Mouse (Mus musculus) liver, embryonic 16.5 days (tissue): Measurements from ENCODE around the gene Fam20a. TPM values are rescaled to one million over a fixed set of nuclear protein-coding genes. Genes with fewer than 3 reads are reported as not detected.

Experiments
- ATAC-seq: fragments of 200-750 bp; cut with Nextera tagmentation; 2 replicates; pipeline ENCODE4 v1.8.0; 2017; ENCODE audit warnings: low read depth, mild to moderate bottlenecking, moderate number of reproducible peaks, moderate library complexity
- H3K27ac ChIP-seq: fragments of 300-500 bp; sonication (generic); 2 replicates; pipeline ENCODE4 v1.5.1; 2014; ENCODE audit warnings: mild to moderate bottlenecking, low read length
- H3K27me3 ChIP-seq: fragments of 300-500 bp; sonication (generic); 2 replicates; pipeline ENCODE4 v1.6.1; 2014; ENCODE audit warnings: low read depth, low read length, mixed read lengths; ENCODE audit not compliant: control insufficient read depth, insufficient read depth
- H3K36me3 ChIP-seq: fragments of 300-500 bp; sonication (generic); 2 replicates; pipeline ENCODE4 v1.6.1; 2014; ENCODE audit warnings: mild to moderate bottlenecking; ENCODE audit not compliant: control insufficient read depth, insufficient read depth
- H3K4me1 ChIP-seq: fragments of 300-500 bp; sonication (generic); 2 replicates; pipeline ENCODE4 v1.6.1; 2014; ENCODE audit warnings: low read depth, low read length, mixed read lengths; ENCODE audit not compliant: control insufficient read depth
- H3K4me2 ChIP-seq: fragments of 300-500 bp; sonication (generic); 2 replicates; pipeline ENCODE4 v1.6.1; 2014; ENCODE audit warnings: low read depth, low read length, mixed read lengths
- H3K4me3 ChIP-seq: fragments of 300-500 bp; sonication (generic); 2 replicates; pipeline ENCODE4 v1.5.1; 2014; ENCODE audit warnings: low read depth, mild to moderate bottlenecking, low read length
- H3K9ac ChIP-seq: fragments of 300-500 bp; sonication (generic); 2 replicates; pipeline ENCODE4 v1.6.1; 2014; ENCODE audit warnings: low read depth, low read length
- H3K9me3 ChIP-seq: fragments of 300-500 bp; sonication (generic); replicated peaks from 2 replicates; pipeline ENCODE4 v1.6.1; 2016; ENCODE audit warnings: low read length; ENCODE audit not compliant: control insufficient read depth
- WGBS: fragments of 180-500 bp; shearing (Covaris S2); extraction: QIAGEN DNeasy Blood & Tissue Kit; methylation state at CpG from one replicate; pipeline ENCODE4 v1.1.7; 2014; ENCODE audit not compliant: insufficient replicate concordance; 5-methylcytosine and 5-hydroxymethylcytosine counted together
- polyA plus RNA-seq: library from polyadenylated mRNA; unstranded; fragments of >200 nt; fragmentation: Nextera tagmentation; extraction: Ambion mirVana; gene quantifications from 2 replicates; pipeline ENCODE4 v1.2.1, GENCODE M21; 2015

Gene Fam20a
- polyA plus RNA-seq, 1 experiment from 2014 or later, result 10.3 TPM

GRCm38 (mm10) chr11:109707442-109707841 is 14.6 kb downstream of the Fam20a start:
- ATAC-seq, result no peak
- Histone ChIP-seq H3K4me1 (peaks cover 2% of the 10 kb centered on the region; the same call in 1 of the 2 replicates), H3K4me2 (no peak overlapping the region), H3K9me3 (no peaks in the 10 kb centered on the region), H3K36me3 (no peaks in the 10 kb centered on the region), H3K27ac (no peak overlapping the region), H3K4me3 (no peak overlapping the region), H3K9ac (no peak overlapping the region), H3K27me3 (no peaks in the 10 kb centered on the region)
- 55% methylated on average over 3 of the region's 3 CpGs for WGBS

- Histone ChIP-seq H3K9me3 (no peaks in the 10 kb centered on the region), H3K4me2 (no peak overlapping the region), H3K9ac (no peak overlapping the region), H3K27me3 (no peaks in the 10 kb centered on the region), H3K36me3 (no peaks in the 10 kb centered on the region), H3K4me1 (peaks cover 2% of the 10 kb centered on the region; the same call in 1 of the 2 replicates), H3K4me3 (no peak overlapping the region), H3K27ac (no peak overlapping the region)
- no peak for ATAC-seq
- 48% methylated on average over 4 of the region's 4 CpGs for WGBS
Observed at GRCm38 (mm10) chr11:109706586-109706985, 15.5 kb downstream of the Fam20a start.

- peaks cover 2% of the 10 kb centered on the region; the same call in 1 of the 2 replicates for H3K4me1 ChIP-seq
- H3K9ac ChIP-seq, result no peak overlapping the region
- 0 out of 2 replicates have a peak overlapping the region, but pooled peaks have one; percentile 21 for H3K4me2 ChIP-seq
Observed at GRCm38 (mm10) chr11:109706055-109706412, 16.0 kb downstream of the Fam20a start.

GRCm38 (mm10) chr11:109705336-109706054 is 16.6 kb downstream of the Fam20a start:
- 51% methylated on average over 9 of the region's 9 CpGs for WGBS
- Histone ChIP-seq H3K4me1 (peaks cover 2% of the 10 kb centered on the region; the same call in 1 of the 2 replicates), H3K4me3 (no peak overlapping the region), H3K27ac (peak overlapping the region; percentile 59), H3K9ac (no peak overlapping the region), H3K27me3 (no peaks in the 10 kb centered on the region), H3K4me2 (0 out of 2 replicates have a peak overlapping the region, but pooled peaks have one; percentile 21), H3K9me3 (no peaks in the 10 kb centered on the region), H3K36me3 (no peaks in the 10 kb centered on the region)
- ATAC-seq, result peak; percentile 83

More at GRCm38 (mm10) chr11:109706055-109706412, 16.0 kb downstream of the Fam20a start:
- Histone ChIP-seq H3K27ac (peak overlapping the region; percentile 59), H3K27me3 (no peaks in the 10 kb centered on the region), H3K4me3 (no peak overlapping the region), H3K9me3 (no peaks in the 10 kb centered on the region), H3K36me3 (no peaks in the 10 kb centered on the region)
- 49% methylated on average over 9 of the region's 9 CpGs for WGBS
- peak; percentile 93 for ATAC-seq

GRCm38 (mm10) chr11:109704311-109705205 is 17.5 kb downstream of the Fam20a start:
- ATAC-seq, result no peak
- Histone ChIP-seq H3K4me1 (peaks cover 2% of the 10 kb centered on the region; the same call in 1 of the 2 replicates), H3K9ac (no peak overlapping the region), H3K27ac (peak overlapping the region; percentile 59; the same call in 1 of the 2 replicates), H3K9me3 (no peaks in the 10 kb centered on the region), H3K36me3 (no peaks in the 10 kb centered on the region), H3K4me2 (no peak overlapping the region), H3K27me3 (no peaks in the 10 kb centered on the region), H3K4me3 (no peak overlapping the region)
- WGBS, result 78% methylated on average over 22 of the region's 22 CpGs

- Histone ChIP-seq H3K9ac (no peak overlapping the region), H3K27ac (no peak overlapping the region), H3K4me3 (no peak overlapping the region), H3K4me1 (peaks cover 2% of the 10 kb centered on the region; the same call in 1 of the 2 replicates), H3K9me3 (no peaks in the 10 kb centered on the region), H3K4me2 (no peak overlapping the region), H3K27me3 (no peaks in the 10 kb centered on the region), H3K36me3 (no peaks in the 10 kb centered on the region)
- ATAC-seq, result no peak
- 64% methylated on average over 9 of the region's 9 CpGs for WGBS
Observed at GRCm38 (mm10) chr11:109703845-109704244, 18.2 kb downstream of the Fam20a start.

GRCm38 (mm10) chr11:109702031-109702815 is 19.9 kb downstream of the Fam20a start:
- ATAC-seq, result no peak
- WGBS, result 50% methylated on average over 10 of the region's 10 CpGs
- no peak overlapping the region for H3K9ac ChIP-seq
- peak overlapping the region; percentile 10; the same call in 1 of the 2 replicates for H3K4me2 ChIP-seq
- H3K4me1 ChIP-seq, result peaks cover 2% of the 10 kb centered on the region; the same call in 1 of the 2 replicates
- no peaks in the 10 kb centered on the region for H3K36me3 ChIP-seq
- H3K27ac ChIP-seq, result peak overlapping the region; percentile 72
- H3K4me3 ChIP-seq, result no peak overlapping the region
- H3K27me3 ChIP-seq, result no peaks in the 10 kb centered on the region
- no peaks in the 10 kb centered on the region for H3K9me3 ChIP-seq

GRCm38 (mm10) chr11:109700761-109701160 is 21.3 kb downstream of the Fam20a start:
- Histone ChIP-seq H3K4me2 (no peak overlapping the region), H3K27me3 (no peaks in the 10 kb centered on the region), H3K4me3 (no peak overlapping the region), H3K4me1 (no peaks in the 10 kb centered on the region), H3K9ac (no peak overlapping the region), H3K36me3 (no peaks in the 10 kb centered on the region), H3K9me3 (no peaks in the 10 kb centered on the region), H3K27ac (no peak overlapping the region)
- no peak for ATAC-seq
- 47% methylated on average over 6 of the region's 6 CpGs for WGBS
